Comparison of ENCODE assay signal across 18 mouse cellular contexts in the genomic region with DNA sequence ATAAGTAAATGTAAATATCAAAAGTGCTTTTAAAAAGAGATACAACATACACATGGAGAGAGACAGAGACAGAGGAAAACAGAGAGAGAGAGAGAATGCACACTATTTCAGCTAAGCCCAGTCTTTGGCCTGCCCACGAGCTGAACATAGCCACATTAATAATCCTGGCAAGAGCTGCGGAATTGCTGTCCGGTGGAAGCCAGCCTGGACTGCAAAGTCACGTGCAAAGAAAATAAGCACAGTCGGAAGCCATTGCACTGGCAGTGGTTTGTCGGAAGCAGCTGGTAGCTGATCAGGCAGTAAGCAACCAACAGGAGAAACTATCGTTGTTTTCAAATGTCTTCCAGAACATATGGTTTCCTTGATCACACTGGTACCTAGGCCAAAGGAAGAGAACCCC. TPM values are rescaled to one million over a fixed set of nuclear protein-coding genes. Genes with fewer than 3 reads are reported as not detected.
"Had no signal": no experiment of that assay in that cellular context is flagged by ENCODE, and none has a peak within 500 bp of the region (broad histone marks: within the 10 kb centered on the region; RNA-seq: fewer than 3 reads in every experiment).

No protein-coding gene starts in this region.

- H3K27ac ChIP-seq: limb, embryonic 10.5 days; liver, embryonic 15.5 days; macrophage; midbrain, embryonic 12.5 days; neural tube, embryonic 12.5 days; stomach, postnatal 0 days had no signal

- DNase-seq: kidney, adult 8-10 months; kidney, postnatal 25 days; layer of hippocampus, postnatal 36 days; lung, adult 2 months; lung, postnatal 10 days; thymus, postnatal 4 days had no signal

- H3K4me3 ChIP-seq: limb, embryonic 10.5 days; liver, embryonic 15.5 days; megakaryocyte, embryonic 14.5 days; midbrain, embryonic 12.5 days; neural tube, embryonic 12.5 days had no signal

RNA-seq across cellular contexts. Expression of gene Lhx4, which starts 6.1 kb away (rescaled TPM):
- total RNA-seq: layer of hippocampus, postnatal 36 days; monocyte, adult 5-6 weeks; neutrophil, adult 5-6 weeks had no signal
- polyA plus RNA-seq: kidney, embryonic 16.5 days; limb, embryonic 10.5 days; limb, embryonic 14.5 days; liver, embryonic 11.5 days; liver, embryonic 15.5 days; lung, adult 2 months; macrophage had no signal
